Mouse (Mus musculus): ENCODE data around the gene 1700025F22Rik.
"Not testable (repeated sequence)": the region's sequence is repeated elsewhere in the genome, so short reads cannot be mapped to it uniquely, and the experiment has no call there.

The 1700025F22Rik gene

DNA sequence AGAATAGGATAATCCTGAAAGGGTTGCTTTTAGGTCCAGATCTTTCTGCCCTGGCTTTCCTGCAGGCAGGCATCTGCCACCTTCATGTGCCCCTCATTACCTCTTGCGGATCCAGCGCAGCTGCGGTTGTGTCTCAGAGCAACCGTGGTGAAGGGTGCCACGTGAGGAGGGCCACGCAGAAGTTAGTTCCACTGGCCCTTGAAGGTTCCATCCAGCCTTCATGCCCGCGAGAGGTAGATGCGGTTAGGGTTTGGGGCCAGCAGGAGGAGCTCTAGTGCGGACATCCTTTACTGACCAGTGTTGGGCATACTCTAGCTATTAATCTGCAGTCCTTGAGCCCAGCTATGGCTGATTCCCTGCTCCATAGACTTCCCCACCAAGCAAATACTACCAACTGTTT is at the start of gene 1700025F22Rik:
TSS of gene 1700025F22Rik (minus strand) at position 149 of the 400 bp plus-strand sequence.
- DNase-seq (ENCODE audit: extremely low spot score) = peak; percentile 2

DNA sequence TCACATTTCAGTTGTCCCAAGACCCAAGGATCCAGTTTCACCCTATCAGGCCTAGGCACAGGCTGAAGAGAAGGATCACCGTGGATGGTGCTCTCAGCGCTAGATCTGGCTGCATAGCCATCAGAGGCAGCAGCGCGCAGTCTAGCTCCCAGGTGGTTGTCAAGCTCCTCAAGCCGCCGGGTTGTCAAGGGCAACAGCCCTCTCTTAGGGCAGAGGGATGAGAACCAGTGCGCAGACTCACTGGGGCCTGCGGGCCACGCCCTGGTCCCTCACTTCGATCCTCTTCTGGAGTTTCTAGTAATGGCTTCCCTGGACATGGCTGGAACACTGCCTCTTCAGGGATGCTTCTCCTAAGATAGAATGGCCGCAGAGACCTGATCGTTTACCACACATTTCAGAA is 31.4 kb upstream of the 1700025F22Rik start, which contains the start of gene Ms4a13:
TSS of gene Ms4a13 (minus strand) at position 192 of the 400 bp plus-strand sequence.
- DNase-seq (ENCODE audit: extremely low spot score) = no peak

DNA sequence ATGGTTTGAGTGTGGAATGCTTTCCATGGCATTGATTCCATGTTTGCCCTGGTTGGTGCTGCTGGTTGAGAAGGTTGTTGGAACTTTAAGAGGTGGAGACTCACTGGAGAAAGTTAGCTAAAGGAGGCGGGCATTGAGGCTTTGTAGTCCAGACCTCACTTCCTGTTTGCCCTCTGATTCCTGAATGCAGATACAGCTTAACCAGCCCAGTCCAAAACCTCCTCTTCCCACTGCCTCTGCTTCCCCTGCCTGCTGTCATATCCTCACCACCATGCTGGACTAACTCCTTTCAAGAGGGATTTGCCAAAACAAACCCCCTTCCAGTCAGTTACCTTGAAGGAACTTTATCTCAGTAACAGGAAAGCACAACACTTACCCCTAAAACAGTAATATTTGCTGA is 27.4 kb upstream of the 1700025F22Rik start:
- no peak for DNase-seq (ENCODE audit: extremely low spot score)

DNA sequence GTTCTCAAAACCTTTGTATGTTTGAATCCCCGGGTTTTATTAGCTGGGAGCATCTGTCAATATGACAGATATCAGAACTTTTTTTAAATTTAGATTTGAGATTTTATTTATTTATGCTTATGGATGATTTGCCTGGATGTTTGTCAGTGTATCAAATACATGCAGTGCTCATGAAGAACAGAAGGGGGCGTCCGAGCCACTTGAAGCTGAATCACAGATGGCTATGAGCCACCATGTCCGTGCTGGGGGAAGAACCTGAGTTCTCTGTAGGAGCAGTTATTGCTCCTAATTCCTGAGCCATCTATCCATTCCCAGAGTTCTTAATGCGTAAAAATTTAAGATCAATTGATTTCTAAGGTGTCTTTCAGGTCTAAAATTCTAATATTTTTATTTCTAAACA is 19.0 kb upstream of the 1700025F22Rik start:
- peak; percentile 5 for DNase-seq (ENCODE audit: extremely low spot score)

DNA sequence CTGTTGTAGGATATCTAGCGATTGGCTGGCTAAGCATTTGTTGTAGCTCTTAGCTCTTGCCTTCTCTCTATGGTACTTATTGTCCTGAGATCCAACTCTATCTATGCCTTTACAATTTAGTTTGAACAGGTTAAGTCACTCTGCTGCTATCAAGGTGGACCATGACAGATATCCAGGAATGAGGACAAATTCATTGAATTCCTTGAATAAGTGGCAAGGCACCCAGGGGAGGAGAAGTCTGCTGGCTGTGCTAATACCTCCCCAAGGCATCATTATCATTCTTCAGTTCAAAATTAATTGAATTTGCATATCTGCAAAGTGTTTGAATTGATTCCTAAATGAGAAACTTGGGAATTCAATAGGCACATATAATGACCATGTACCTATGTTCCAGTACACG is 12.3 kb upstream of the 1700025F22Rik start:
- no peak for DNase-seq (ENCODE audit: extremely low spot score)

DNA sequence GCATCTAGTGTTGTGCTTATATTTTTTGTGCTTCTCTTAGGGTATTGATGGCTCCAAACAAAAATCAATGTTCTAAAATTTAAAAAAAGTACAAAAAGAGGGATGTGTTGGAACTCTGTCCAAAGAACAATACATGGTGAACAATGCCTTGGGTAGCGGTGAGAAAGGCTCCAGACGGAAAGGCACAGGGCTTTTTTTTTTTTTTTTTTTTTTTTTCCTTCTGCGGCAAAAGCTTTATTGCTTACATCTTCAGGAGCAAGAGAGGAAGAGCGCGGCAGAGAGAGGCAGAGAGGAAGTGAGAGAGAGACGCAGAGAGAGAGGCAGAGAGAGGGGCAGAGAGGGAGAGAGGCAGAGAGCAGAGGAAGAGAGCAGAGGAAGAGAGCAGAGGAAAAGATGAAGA is 7.2 kb downstream of the 1700025F22Rik start:
- not testable (repeated sequence) for DNase-seq (ENCODE audit: extremely low spot score)

DNA sequence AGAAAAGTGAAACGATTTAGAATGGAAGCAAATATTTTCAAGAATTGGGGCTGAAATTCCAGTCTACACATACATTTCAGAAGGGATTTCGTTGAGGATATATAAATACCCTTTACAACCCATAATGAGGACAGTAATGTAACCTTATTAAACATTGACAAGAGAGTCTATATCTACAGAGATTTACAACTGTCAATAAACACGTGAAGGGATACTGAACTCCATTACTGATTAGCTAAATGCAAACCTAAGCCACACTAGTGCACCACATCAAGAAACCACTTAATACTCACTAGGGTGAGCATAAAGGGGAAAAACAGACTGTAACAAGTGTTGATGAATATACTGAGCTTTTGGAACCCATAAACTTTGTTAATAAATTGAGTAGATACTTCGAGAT is 29.8 kb downstream of the 1700025F22Rik start:
- no peak for DNase-seq (ENCODE audit: extremely low spot score)

DNA sequence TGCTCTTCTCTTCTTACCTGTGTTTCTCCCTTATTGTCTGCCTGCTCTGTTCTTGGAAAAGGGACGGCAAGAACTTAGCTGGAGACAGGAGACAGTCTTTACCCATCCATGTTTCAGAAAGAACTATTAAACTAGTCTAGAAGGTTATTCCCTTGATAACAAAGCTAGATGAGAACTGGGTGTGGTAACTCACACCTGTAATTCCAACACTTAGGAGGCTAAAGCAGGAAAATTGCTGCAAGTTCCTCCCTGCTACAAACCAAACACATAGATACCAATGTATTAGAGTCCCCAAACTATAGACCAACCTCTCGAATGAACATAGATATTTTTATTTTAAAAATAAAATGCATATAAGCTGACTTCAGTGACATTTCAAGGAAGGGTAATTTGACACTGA is 30.3 kb downstream of the 1700025F22Rik start:
- DNase-seq (ENCODE audit: extremely low spot score) = no peak

DNA sequence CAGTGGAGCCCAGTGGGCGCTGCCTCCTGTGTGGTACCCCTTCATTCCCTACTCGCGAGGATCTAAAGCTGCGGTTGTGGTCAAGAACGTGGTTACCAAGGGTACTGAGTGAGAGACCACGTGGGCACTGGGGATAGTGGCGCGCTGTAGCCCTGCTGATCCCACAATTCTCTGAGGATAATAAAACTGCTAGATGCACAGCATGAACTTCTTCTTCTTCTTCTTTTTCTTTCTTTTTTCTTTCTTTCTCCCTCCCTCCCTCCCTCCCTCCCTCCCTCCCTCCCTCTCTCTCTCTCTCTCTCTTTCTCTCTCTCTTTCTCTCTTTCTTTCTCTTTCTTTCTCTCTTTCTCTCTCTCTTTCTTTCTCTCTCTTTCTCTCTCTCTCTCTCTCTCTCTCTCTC is 34.3 kb downstream of the 1700025F22Rik start, which contains the start of gene 1700017D01Rik:
TSS of gene 1700017D01Rik (minus strand) at position 101 of the 400 bp plus-strand sequence.
- DNase-seq (ENCODE audit: extremely low spot score) = not testable (repeated sequence)

DNA sequence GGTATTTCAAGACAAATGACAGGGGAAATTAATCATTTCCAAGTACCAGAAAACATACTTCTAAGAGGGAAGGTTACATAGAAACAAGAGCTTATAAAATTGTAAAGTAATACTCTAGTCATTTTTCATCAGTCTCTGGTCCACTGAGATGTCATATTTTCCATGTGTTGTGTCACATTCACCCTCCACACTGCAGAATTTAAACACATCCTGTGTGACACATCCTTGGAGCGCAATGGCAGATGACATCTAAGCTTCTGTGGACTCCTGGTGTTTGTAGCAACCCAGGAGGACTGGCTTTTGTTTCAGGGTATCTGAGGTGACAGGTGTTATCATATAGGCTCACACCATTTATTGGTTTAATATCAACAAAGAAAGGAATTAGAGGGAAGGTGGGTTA is 35.4 kb downstream of the 1700025F22Rik start:
- no peak for DNase-seq (ENCODE audit: extremely low spot score)

DNA sequence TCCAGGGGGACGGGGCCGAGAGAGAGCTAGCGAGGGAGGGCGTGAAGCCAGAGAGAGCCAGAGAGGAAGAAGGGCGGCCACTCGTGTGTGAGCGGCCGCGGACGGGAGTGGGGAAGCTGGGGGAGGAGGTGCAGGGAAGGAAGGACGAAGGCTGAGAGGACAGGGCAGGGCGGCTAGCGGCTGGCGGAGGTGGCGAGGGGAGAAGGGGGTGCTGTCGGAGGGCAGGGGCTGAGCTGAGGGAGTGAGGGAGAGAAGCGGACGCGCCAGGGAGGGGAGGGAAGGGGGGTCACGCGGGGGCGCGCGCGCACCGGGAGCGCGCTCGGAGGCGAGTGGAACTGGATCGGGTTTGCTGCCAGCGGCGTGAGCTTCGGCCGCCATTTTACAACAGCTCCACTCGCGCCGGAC is 44.1 kb downstream of the 1700025F22Rik start:
- peak; percentile 55 for DNase-seq (ENCODE audit: extremely low spot score)

DNA sequence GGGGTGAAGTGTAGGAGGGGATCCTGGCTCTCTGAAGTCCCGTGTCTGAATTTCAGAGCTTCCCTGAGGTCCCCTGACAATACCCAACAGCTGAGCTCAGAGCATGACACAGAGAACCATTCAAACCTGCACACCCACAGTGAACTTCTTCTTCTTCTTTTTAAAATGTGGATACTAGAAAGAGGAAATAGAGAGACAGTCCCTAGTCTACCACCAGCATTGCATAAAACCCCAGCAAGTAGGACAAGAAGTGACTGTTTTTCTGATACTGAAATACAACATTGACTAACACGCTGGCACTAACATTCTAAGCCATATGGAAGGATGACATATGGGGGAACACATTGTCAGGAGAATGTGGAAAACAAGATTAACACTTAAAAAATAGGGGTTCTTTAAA is 45.8 kb downstream of the 1700025F22Rik start:
- DNase-seq (ENCODE audit: extremely low spot score) = no peak

DNA sequence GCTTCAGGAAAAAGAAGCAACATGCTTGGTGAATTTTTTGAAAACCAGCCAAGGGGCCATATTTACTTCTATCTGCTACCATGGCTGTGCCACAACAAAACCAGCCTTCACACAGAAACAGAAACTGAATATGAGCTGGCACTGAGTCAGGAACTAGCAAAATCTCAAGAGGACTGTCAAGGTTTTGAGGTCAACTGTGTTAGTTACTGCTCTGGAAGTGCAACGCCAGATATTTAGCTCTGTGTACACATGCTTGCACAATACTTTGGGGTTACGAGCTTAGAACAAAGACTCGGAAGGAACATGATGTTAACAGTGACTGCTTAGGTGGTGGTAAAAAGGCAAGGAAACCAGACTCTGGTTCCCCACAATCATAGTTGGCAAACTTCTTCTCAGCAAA is 57.4 kb downstream of the 1700025F22Rik start:
- DNase-seq (ENCODE audit: extremely low spot score) = no peak

DNA sequence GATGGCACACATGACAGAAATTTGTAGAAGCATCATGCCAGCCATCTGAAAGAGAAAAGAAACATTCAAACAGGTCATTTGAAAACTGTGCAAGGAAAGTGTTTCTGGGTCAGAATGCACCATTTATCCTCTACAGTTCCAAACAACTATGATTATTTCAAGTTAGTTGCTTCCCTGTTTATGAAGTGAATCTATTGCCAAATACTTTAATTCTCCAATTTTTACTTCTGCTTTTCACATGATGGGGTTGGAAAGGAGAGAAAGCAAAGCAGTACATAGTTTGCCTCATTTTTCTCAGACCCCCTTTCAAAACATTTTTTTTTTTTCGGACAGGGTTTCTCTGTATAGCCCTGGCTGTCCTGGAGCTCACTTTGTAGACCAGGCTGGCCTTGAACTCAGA is 63.2 kb downstream of the 1700025F22Rik start:
- no peak for DNase-seq (ENCODE audit: extremely low spot score)

DNA sequence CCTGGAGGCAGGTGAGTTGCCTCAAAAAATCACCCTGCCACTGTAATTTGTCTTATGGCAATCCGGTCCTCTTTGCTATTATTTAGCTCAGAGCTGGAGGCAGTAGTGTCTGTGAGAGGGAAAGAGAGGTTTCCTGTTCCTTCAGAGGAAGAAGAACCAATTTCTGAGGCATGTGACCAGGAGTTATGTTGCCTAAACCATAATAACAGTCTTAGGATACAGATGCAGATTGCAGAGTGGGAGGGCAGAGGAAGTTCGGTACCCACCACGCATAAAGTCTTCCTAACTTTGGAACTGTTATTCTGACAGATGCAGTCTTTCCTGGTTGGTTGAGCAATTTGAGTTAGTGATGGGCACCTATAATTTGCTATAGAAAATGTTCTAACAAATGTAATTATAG is 66.7 kb downstream of the 1700025F22Rik start:
- DNase-seq (ENCODE audit: extremely low spot score) = no peak

DNA sequence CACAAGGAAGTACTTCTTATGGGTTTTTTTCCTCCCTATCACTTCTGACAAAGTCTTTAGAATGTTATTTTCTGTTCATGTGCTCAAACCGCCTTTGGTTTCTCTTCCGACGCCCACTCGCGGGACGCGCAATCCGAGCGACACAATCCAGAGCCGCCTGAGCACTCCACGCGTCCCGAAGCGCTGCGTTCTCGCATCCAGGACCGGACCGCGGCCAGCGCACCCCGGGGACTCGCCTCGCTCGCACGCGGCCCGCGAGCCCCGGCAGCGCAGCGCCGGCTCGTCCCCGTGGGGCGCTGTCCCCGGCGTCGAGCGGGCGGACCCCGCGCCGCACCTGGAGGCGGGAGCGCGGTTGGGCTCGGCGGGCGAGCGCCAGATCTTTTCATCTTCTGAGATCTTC is 73.0 kb downstream of the 1700025F22Rik start:
- DNase-seq (ENCODE audit: extremely low spot score) = peak; percentile 7
